In the genomic region with DNA sequence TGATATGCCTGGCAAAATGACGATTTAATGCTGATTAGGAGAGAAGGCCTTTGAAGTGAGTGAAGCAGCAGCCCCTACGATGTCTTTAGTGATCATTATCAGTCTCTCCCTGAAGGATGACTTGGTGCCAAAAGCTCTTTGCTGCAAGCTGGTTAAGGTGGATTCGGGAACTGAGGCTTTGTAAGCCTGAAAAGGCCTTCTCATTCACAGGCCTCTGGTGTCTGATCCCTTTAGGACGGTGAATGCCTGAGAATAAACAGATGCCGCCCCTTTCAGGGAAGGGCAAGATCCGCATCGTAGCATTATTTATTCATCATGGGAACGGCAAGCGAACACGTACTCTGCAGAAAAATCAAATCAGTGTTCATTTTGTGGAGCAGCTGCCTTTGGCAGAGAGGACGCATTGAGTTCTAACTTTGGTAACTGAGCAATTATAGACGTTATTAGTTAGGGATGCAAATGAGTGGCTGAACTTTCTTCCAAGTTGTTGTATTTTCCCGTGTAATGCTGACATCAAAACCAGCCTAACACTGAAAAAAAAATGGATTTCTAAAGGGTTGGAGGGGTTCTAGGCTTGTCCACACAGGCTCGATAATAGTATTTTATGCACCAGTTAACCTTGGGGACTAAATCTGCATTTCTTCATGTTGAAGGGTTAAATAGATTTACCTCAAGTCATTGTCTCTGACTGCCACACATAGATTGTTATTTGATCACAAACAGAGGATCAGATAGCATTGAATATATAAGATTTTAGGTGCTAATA, we compare ENCODE assay signal across 10 mouse cellular contexts.
DNase-seq lines count a peak whose midpoint lies in the region; ATAC-seq lines count a peak whose summit lies in the region.
"Had no signal": no experiment of that assay in that cellular context is flagged by ENCODE, and none has a peak within 500 bp of the region (broad histone marks: within the 10 kb centered on the region; RNA-seq: fewer than 3 reads in every experiment).

No protein-coding gene starts in this region.

- 0 out of 2 replicates have a peak, but pooled peaks cover 5% of the 10 kb centered on the region for H3K4me1 ChIP-seq in heart, embryonic 13.5 days
- no peaks in the 10 kb centered on the region for H3K4me1 ChIP-seq in embryonic facial prominence, embryonic 14.5 days (ENCODE audit: control insufficient read depth, insufficient read depth, low read length)
- H3K4me1 ChIP-seq in neural tube, embryonic 12.5 days = peaks cover 5% of the 10 kb centered on the region; the same call in 1 of the 2 replicates
- H3K4me1 ChIP-seq: heart, embryonic 15.5 days had no signal

- H3K27me3 ChIP-seq in heart, embryonic 13.5 days (replicated peaks) = no peaks in the 10 kb centered on the region
- H3K27me3 ChIP-seq in embryonic facial prominence, embryonic 14.5 days (replicated peaks; ENCODE audit: control insufficient read depth, insufficient read depth, low read length) = no peaks in the 10 kb centered on the region
- H3K27me3 ChIP-seq in neural tube, embryonic 12.5 days (replicated peaks) = no peaks in the 10 kb centered on the region
- H3K27me3 ChIP-seq: heart, embryonic 15.5 days had no signal

- no peaks in the 10 kb centered on the region for H3K36me3 ChIP-seq in heart, embryonic 13.5 days
- H3K36me3 ChIP-seq in embryonic facial prominence, embryonic 14.5 days (ENCODE audit: control insufficient read depth, insufficient read depth, low read length) = no peaks in the 10 kb centered on the region
- no peaks in the 10 kb centered on the region for H3K36me3 ChIP-seq in neural tube, embryonic 12.5 days
- H3K36me3 ChIP-seq: heart, embryonic 15.5 days had no signal

- peak overlapping the region; percentile 8; the same call in 1 of the 2 replicates for H3K9ac ChIP-seq in heart, embryonic 13.5 days
- no peak overlapping the region for H3K9ac ChIP-seq in embryonic facial prominence, embryonic 14.5 days (ENCODE audit: low read depth, low read length)
- no peak overlapping the region for H3K9ac ChIP-seq in neural tube, embryonic 12.5 days
- H3K9ac ChIP-seq: heart, embryonic 15.5 days; liver, embryonic 14.5 days had no signal

- 34% methylated on average over 14 of the region's 14 CpGs for WGBS in heart, embryonic 13.5 days
- WGBS in embryonic facial prominence, embryonic 14.5 days = 33% methylated on average over 14 of the region's 14 CpGs
- WGBS in neural tube, embryonic 12.5 days = 36% methylated on average over 14 of the region's 14 CpGs

- H3K27ac ChIP-seq in heart, embryonic 13.5 days (replicated peaks) = no peak overlapping the region
- H3K27ac ChIP-seq in embryonic facial prominence, embryonic 14.5 days (replicated peaks; ENCODE audit: low read depth, low read length) = no peak overlapping the region
- H3K27ac ChIP-seq in neural tube, embryonic 12.5 days = no peak overlapping the region
- H3K27ac ChIP-seq: heart, embryonic 15.5 days; liver, embryonic 14.5 days had no signal

- no peak for ATAC-seq in heart, embryonic 13.5 days (ENCODE audit: extremely low read depth, insufficient number of reproducible peaks, low FRiP score, low TSS enrichment)
- peak; percentile 72; the same call in 1 of the 2 replicates for ATAC-seq in embryonic facial prominence, embryonic 14.5 days (ENCODE audit: low read depth)
- ATAC-seq in neural tube, embryonic 12.5 days (ENCODE audit: low FRiP score, low read depth) = peak; percentile 54; the same call in 1 of the 2 replicates

- H3K4me3 ChIP-seq in heart, embryonic 13.5 days = no peak overlapping the region
- H3K4me3 ChIP-seq in embryonic facial prominence, embryonic 14.5 days (ENCODE audit: low read depth, low read length) = no peak overlapping the region
- H3K4me3 ChIP-seq in neural tube, embryonic 12.5 days = no peak overlapping the region
- H3K4me3 ChIP-seq: heart, embryonic 15.5 days had no signal

- H3K9me3 ChIP-seq in heart, embryonic 13.5 days = no peaks in the 10 kb centered on the region
- H3K9me3 ChIP-seq in embryonic facial prominence, embryonic 14.5 days (ENCODE audit: control insufficient read depth, low read length) = no peaks in the 10 kb centered on the region
- H3K9me3 ChIP-seq in neural tube, embryonic 12.5 days = no peaks in the 10 kb centered on the region
- H3K9me3 ChIP-seq: heart, embryonic 15.5 days had no signal

- no peak for DNase-seq in heart, adult 18-20 months
- DNase-seq in embryonic facial prominence, embryonic 14.5 days (ENCODE audit: low spot score) = peak; percentile 69
- peak; percentile 5 to 9 for DNase-seq in layer of hippocampus, adult 8-10 months (ENCODE audit: low spot score in 2 of 2)
- DNase-seq in thymus, adult 18-20 months = no peak
- no peak for DNase-seq in spleen, postnatal 10 days (ENCODE audit: low spot score in 2 of 2)
- no peak for DNase-seq in spleen, adult 18-20 months

- H3K4me2 ChIP-seq in heart, embryonic 13.5 days = peak overlapping the region; percentile 24; the same call in 1 of the 2 replicates
- peak overlapping the region; percentile 21 for H3K4me2 ChIP-seq in embryonic facial prominence, embryonic 14.5 days (ENCODE audit: low read depth, low read length)
- peak overlapping the region; percentile 27; the same call in 1 of the 2 replicates for H3K4me2 ChIP-seq in neural tube, embryonic 12.5 days (replicated peaks)
- H3K4me2 ChIP-seq: heart, embryonic 15.5 days had no signal

Comparison
In these comparisons a context has a peak if more than half of its experiments do, and no peak if none do; other contexts are left out.
1. DNase-seq: peak in embryonic facial prominence, embryonic 14.5 days (single experiment) and layer of hippocampus, adult 8-10 months (2 of 2); none in heart, adult 18-20 months (0 of 2), thymus, adult 18-20 months (0 of 2), spleen, postnatal 10 days (0 of 2) and spleen, adult 18-20 months (0 of 2).
2. Peak in every context shown above with its lines, with median percentiles within 50 percentile points of each other: H3K4me2 ChIP-seq.